Mouse (Mus musculus): ENCODE results near the gene Sec61b.

DNA sequence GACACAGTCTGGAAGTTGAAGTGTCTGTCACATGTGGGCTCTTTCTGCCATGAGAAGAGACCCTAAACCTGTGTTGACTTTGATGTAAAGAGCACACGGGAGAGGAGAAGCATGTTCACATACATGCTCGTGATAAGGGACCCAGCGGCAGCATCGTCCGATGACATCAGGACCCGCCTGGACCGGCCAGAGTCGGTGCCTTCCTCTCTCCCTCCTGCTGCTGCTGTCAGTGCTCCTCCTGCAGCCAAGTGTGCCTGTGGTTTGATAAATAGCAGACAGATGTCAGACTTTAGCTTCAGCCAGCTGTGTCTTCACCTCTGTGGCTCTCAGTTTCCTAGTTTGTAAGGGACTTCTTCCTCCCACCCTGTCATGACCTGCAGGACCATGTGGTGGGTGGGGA, 19.0 kb downstream of the Sec61b start:
- TF ChIP-seq POLR2A (IDR thresholded peaks at IDR 0.05; ENCODE audit: borderline replicate concordance, extremely low read depth, low read depth, low read length): no peak
- no peak for TF ChIP-seq CTCF (IDR thresholded peaks at IDR 0.05; ENCODE audit: insufficient read depth, low read length)

All from lung, adult 2 months (tissue).